Mouse (Mus musculus): ENCODE measurements around the gene Klhdc7a. TPM values are rescaled to one million over a fixed set of nuclear protein-coding genes. Genes with fewer than 3 reads are reported as not detected.

Gene Klhdc7a
- polyA plus RNA-seq, 1 experiment from 2014 or later, result 0.34 TPM

GRCm38 (mm10) chr4:139925275-139926160 is 42.3 kb downstream of the Klhdc7a start:
- peak overlapping the region; percentile 55 for H3K9ac ChIP-seq
- 13% methylated on average over 34 of the region's 34 CpGs for WGBS

GRCm38 (mm10) chr4:139916731-139917130 is 51.1 kb downstream of the Klhdc7a start:
- Histone ChIP-seq H3K27ac (no peak overlapping the region), H3K27me3 (peaks cover 5% of the 10 kb centered on the region; the same call in 1 of the 2 replicates), H3K36me3 (ENCODE audit: poor library complexity, severe bottlenecking) (no peaks in the 10 kb centered on the region), H3K9me3 (replicated peaks) (peaks cover 4% of the 10 kb centered on the region; the same call in 1 of the 2 replicates), H3K9ac (no peak overlapping the region), H3K4me2 (no peak overlapping the region), H3K4me3 (no peak overlapping the region), H3K4me1 (peaks cover 13% of the 10 kb centered on the region; the same call in 1 of the 2 replicates)
- WGBS, result 75% methylated on average over 7 of the region's 7 CpGs
- no peak for ATAC-seq

More at GRCm38 (mm10) chr4:139925275-139926160, 42.3 kb downstream of the Klhdc7a start:
- peak overlapping the region; percentile 31 for H3K4me3 ChIP-seq
- H3K27ac ChIP-seq, result peak overlapping the region; percentile 77
- H3K4me2 ChIP-seq, result peak overlapping the region; percentile 64
- peak; percentile 61 for ATAC-seq
- H3K27me3 ChIP-seq, result peaks cover 27% of the 10 kb centered on the region
- peaks cover 23% of the 10 kb centered on the region for H3K4me1 ChIP-seq
- H3K9me3 ChIP-seq (replicated peaks), result no peaks in the 10 kb centered on the region
- no peaks in the 10 kb centered on the region for H3K36me3 ChIP-seq (ENCODE audit: poor library complexity, severe bottlenecking)

MicroRNA genes within 50 kb of the gene (microRNA counts, 519-probe panel; counts per million panel counts)
- 177 counts per million, percentile 53 among the panel's probes with 10 or more counts for microRNA mmu-miR-2139

Small RNAs within 50 kb of the gene (microRNA-seq; reads per million reads assigned to microRNA genes)
- not detected for gene Mir2139

Other genes starting within 250 kb of the Klhdc7a start
- gene Pax7, start 134.5 kb downstream of the Klhdc7a start, polyA plus RNA-seq (2015; fragmentation: Nextera tagmentation; extraction: Ambion mirVana), result 0.04 and 0.09 TPM in 2 replicates

All from forebrain, embryonic 13.5 days (tissue).